Mouse (Mus musculus): ENCODE results near the gene Slc22a15.

- TF ChIP-seq CTCF (conservative IDR thresholded peaks at IDR 0.05; ENCODE audit: low read length) (no peak), POU5F1 (IDR thresholded peaks at IDR 0.05; ENCODE audit: borderline replicate concordance, low read length) (no peak)
Measured at GRCm38 (mm10) chr3:101907049-101907448, 17.2 kb downstream of the Slc22a15 start.
